Mouse (Mus musculus) lung, postnatal 0 days (tissue): ENCODE results near the gene Gm1043.

ENCODE experiments used
- CTCF ChIP-seq: IDR thresholded peaks from 2 replicates; pipeline ENCODE4 v1.5.1; 2016; ENCODE audit warnings: antibody characterized with exemption, mild to moderate bottlenecking
- EP300 ChIP-seq: IDR thresholded peaks from 2 replicates; pipeline ENCODE4 v1.6.1; 2016; ENCODE audit warnings: antibody characterized with exemption, mild to moderate bottlenecking, control low read depth

GRCm38 (mm10) chr5:37162871-37163781 is 78.0 kb downstream of the Gm1043 start:
- no peak for TF ChIP-seq EP300
- TF ChIP-seq CTCF = peak; percentile 62
